Mouse (Mus musculus): Measurements from ENCODE around the gene Pnliprp2.
A peak's percentile ranks its signal among the peaks of the same experiment; 100 is the strongest.

Pnliprp2 gene

GRCm38 (mm10) chr19:58759423-58759822 lies at the start of gene Pnliprp2:
Pnliprp2 (plus strand) TSS chr19:58759719.
- peak; percentile 73 for DNase-seq (ENCODE audit: low read depth, low spot score)

GRCm38 (mm10) chr19:58717925-58718324 lies 41.6 kb upstream of the Pnliprp2 start:
- DNase-seq (ENCODE audit: low read depth, low spot score): no peak

- no peak for DNase-seq (ENCODE audit: low read depth, low spot score)
Measured at GRCm38 (mm10) chr19:58720439-58720838, 39.1 kb upstream of the Pnliprp2 start.

GRCm38 (mm10) chr19:58726551-58726950 lies 33.0 kb upstream of the Pnliprp2 start:
- DNase-seq (ENCODE audit: low read depth, low spot score): no peak

GRCm38 (mm10) chr19:58727756-58728155 lies 31.8 kb upstream of the Pnliprp2 start:
- no peak for DNase-seq (ENCODE audit: low read depth, low spot score)

- DNase-seq (ENCODE audit: low read depth, low spot score): no peak
Measured at GRCm38 (mm10) chr19:58728445-58729031, 31.0 kb upstream of the Pnliprp2 start, which contains the start of gene Pnliprp1. Pnliprp1 (plus strand) TSS chr19:58728887.

GRCm38 (mm10) chr19:58733216-58733615 lies 26.3 kb upstream of the Pnliprp2 start:
- DNase-seq (ENCODE audit: low read depth, low spot score): no peak

- no peak for DNase-seq (ENCODE audit: low read depth, low spot score)
Measured at GRCm38 (mm10) chr19:58738111-58738510, 21.4 kb upstream of the Pnliprp2 start.

- DNase-seq (ENCODE audit: low read depth, low spot score): no peak
Measured at GRCm38 (mm10) chr19:58741036-58741435, 18.5 kb upstream of the Pnliprp2 start.

GRCm38 (mm10) chr19:58742711-58743110 lies 16.8 kb upstream of the Pnliprp2 start:
- DNase-seq (ENCODE audit: low read depth, low spot score): no peak

GRCm38 (mm10) chr19:58743736-58744135 lies 15.8 kb upstream of the Pnliprp2 start:
- no peak for DNase-seq (ENCODE audit: low read depth, low spot score)

GRCm38 (mm10) chr19:58747498-58748000 lies 12.0 kb upstream of the Pnliprp2 start:
- no peak for DNase-seq (ENCODE audit: low read depth, low spot score)

GRCm38 (mm10) chr19:58750822-58751221 lies 8.7 kb upstream of the Pnliprp2 start:
- DNase-seq (ENCODE audit: low read depth, low spot score): no peak

GRCm38 (mm10) chr19:58751504-58751903 lies 8.0 kb upstream of the Pnliprp2 start:
- no peak for DNase-seq (ENCODE audit: low read depth, low spot score)

GRCm38 (mm10) chr19:58758871-58759270 lies 648 bp upstream of the Pnliprp2 start:
- DNase-seq (ENCODE audit: low read depth, low spot score): no peak

- peak; percentile 84 for DNase-seq (ENCODE audit: low read depth, low spot score)
Measured at GRCm38 (mm10) chr19:58762316-58762715, 2.8 kb downstream of the Pnliprp2 start.

GRCm38 (mm10) chr19:58762848-58763541 lies 3.5 kb downstream of the Pnliprp2 start:
- peak; percentile 66 for DNase-seq (ENCODE audit: low read depth, low spot score)

- no peak for DNase-seq (ENCODE audit: low read depth, low spot score)
Measured at GRCm38 (mm10) chr19:58767329-58767728, 7.8 kb downstream of the Pnliprp2 start.

GRCm38 (mm10) chr19:58776461-58776860 lies 16.9 kb downstream of the Pnliprp2 start:
- DNase-seq (ENCODE audit: low read depth, low spot score): no peak

- DNase-seq (ENCODE audit: low read depth, low spot score): no peak
Measured at GRCm38 (mm10) chr19:58781566-58781965, 22.0 kb downstream of the Pnliprp2 start.

GRCm38 (mm10) chr19:58783938-58784337 lies 24.4 kb downstream of the Pnliprp2 start:
- no peak for DNase-seq (ENCODE audit: low read depth, low spot score)

GRCm38 (mm10) chr19:58789194-58789593 lies 29.7 kb downstream of the Pnliprp2 start:
- no peak for DNase-seq (ENCODE audit: low read depth, low spot score)

- peak; percentile 82 for DNase-seq (ENCODE audit: low read depth, low spot score)
Measured at GRCm38 (mm10) chr19:58794284-58794683, 34.8 kb downstream of the Pnliprp2 start, which contains the start of gene 1700019N19Rik. 1700019N19Rik (minus strand) TSS chr19:58794461.
